Mouse (Mus musculus) heart, adult 10 weeks (tissue): ENCODE results near the gene Tnni1. TPM values are rescaled to one million over a fixed set of nuclear protein-coding genes. Genes with fewer than 3 reads are reported as not detected.

Experiments used
- polyA plus RNA-seq: library from polyadenylated mRNA; stranded (reverse); fragments of 350-450 nt; fragmentation: Illumina TruSeq; extraction: RNeasy Lipid Tissue Mini Kit (QIAGEN cat#74804); gene quantifications from one replicate; pipeline ENCODE4 v1.2.3, GENCODE M21; 2014; ENCODE audit warnings: low read depth, low replicate concordance

Gene Tnni1
- 2.1 TPM for polyA plus RNA-seq

DNA sequence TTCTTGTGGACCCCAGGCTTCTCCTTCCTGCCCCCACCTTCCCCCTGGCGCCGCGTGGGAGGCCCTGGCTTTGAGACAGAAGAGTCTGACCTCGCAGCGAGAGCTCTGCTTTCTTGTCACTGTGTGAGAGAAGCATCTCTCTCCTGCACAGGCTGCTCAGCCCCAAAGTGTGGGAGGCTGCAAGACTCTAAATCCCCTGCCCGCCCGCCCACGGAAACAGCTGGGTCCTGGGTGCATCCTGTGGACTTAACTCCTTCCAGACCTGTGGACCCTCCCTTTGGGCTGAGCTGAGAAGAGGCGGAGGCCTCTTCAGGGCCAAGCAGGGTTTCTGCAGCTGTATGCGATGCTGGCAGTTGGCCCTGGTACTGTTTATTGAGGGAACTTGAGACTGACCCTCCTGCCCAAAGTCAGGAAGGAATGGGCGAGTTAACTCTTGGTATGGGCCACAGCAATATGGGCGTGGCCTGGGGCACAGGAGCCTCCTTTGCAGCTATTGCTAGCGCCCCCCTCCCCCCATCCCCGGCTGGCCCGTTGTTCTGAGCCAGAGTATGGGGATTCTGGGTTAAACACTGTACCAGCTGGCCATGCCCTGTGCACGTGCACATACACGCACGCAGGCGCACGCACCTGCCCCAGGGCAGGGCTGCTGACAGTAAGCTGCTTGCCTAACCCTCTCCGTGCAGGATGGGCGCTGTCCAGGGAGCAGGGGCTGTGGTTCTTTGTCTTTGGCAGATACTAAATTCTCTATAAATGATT lies at the start of gene Tnni1:
TSS of gene Tnni1 (plus strand) at position 655 of the 756 bp plus-strand sequence.

DNA sequence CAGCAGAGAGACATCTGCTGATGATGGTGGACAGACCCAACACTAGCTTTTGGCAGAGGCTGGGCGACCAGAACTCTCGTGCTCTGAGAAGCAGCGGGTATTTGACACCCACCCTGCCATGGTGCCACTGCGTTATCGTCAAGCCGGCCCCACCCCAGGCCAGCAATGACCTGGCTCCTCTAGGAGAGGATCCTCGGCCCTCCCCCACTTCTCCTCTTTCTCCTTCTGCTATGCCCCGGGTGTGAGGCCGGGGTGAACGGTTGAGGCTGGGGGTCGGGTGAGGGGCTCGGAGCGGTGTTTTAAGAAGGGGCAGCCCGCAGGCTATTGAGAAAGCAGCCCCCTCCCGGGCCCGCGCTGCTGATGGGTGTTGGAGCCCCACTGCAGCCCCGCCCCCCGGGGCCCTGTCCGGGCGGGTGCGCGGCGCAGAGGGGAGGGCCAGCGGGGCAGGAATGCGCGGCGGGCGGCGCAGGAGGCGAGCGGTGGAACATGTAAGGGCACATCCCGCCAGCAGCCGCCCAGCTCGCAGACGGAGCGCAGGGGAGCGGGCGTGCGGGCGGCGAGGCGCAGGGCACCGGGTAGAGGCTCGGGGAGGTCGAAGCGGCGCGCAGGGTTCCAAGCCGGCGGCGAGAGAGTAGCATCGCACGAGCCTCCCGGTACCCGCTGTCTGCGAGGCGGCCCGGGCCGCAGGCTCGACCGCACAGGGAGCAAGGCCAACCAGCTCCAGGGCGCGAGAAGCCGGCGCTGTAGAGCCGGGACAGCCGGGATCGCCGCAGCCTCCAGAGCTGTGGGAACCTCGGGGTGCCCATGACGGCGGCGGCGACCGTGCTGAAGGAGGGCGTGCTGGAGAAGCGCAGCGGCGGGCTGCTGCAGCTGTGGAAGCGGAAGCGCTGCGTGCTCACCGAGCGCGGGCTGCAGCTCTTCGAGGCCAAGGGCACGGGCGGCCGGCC lies 13.3 kb upstream of the Tnni1 start, which contains the start of gene Phlda3:
TSS of gene Phlda3 (plus strand) at position 475 of the 947 bp plus-strand sequence.

DNA sequence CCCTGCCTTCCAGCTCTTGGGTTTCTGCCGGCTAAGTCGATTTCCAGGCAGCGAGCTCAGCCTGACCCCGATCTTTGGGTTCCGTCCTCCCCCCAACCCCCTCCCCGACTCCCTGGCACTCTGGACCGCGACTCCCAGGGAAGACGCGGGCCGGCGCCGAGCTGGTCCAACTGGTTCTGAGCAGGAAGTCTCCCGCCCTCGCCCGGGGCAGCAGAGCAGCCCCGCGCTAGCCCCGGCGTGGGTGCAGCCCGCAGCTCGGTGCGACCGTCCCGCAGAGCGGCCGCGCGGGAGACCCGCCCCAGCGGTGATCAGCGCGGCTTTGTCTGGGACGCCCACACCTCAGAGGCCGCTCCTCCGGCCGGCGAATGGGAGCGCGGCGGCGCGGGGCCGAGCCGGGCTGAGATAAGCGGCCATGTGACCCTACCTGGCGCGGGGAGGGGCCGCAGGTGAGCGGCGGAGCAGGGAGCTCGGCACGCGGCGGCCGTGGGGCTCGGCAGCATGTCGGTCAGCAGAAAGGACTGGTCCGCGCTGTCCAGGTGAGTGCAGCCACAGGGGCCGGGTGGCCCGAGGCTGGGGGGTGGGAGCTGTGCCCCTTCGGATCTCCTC lies 39.4 kb downstream of the Tnni1 start, which contains the start of gene Lad1:
TSS of gene Lad1 (plus strand) at position 118 of the 606 bp plus-strand sequence.

DNA sequence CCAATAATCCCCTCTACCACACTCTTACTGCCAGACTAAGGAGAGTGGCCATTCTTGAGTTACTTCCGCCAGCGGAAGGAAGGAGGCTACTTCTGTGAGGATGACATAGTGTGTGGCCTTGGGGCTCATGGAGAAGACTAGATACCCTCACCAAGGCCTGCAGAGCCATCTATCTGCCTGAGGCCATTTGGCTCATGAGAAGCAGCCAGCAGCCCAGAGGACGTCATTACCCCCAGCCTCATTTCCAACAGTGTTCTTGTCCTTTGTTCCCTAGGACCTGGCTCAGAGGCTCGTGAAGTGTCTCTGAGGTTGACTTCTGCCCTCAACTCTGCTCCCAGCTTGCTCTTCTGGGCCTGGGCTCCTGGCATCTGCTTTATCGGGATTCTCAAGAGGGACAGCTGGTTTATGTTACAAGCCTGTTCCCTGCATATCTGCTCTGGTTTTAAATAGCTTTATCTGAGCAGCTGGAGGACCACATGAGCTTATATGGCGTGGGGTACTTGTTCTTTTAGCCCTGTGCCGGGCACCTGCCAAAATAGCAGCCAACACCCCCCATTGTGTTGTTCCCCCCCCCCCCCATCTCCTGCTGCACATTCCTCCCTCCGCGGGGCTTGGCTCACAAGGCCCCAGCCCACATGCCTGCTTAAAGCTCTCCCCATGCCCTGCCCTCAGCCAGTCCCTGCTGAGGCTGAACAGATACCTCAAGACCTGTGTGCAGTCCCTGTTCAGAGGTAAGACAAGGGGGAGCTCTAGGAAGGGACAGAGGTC lies 56.7 kb downstream of the Tnni1 start, which contains the start of gene Tnnt2:
TSS of gene Tnnt2 (plus strand) at position 639 of the 768 bp plus-strand sequence.

Other genes starting within 250 kb of the Tnni1 start
- gene Nav1, start 172.1 kb upstream of the Tnni1 start, polyA plus RNA-seq: 17.4 TPM
- 69.7 TPM for gene Csrp1, start 59.4 kb upstream of the Tnni1 start, polyA plus RNA-seq
- 18.4 TPM for gene Phlda3, start 13.3 kb upstream of the Tnni1 start, polyA plus RNA-seq
- gene Lad1, start 39.2 kb downstream of the Tnni1 start, polyA plus RNA-seq: 15.4 TPM
- 15,626 TPM for gene Tnnt2, start 56.9 kb downstream of the Tnni1 start, polyA plus RNA-seq
- not detected for gene Pkp1, start 139.8 kb downstream of the Tnni1 start, polyA plus RNA-seq
- not detected for gene Igfn1, start 226.9 kb downstream of the Tnni1 start, polyA plus RNA-seq
- gene Tmem9, start 228.7 kb downstream of the Tnni1 start, polyA plus RNA-seq: 14.8 TPM